Mouse (Mus musculus) cerebellum, adult 2 months (tissue): ENCODE measurements around the gene Rogdi. TPM values are rescaled to one million over a fixed set of nuclear protein-coding genes. Genes with fewer than 3 reads are reported as not detected.

Experiments used
- DNase-seq, 2 experiments: peaks; one replicate each; pipeline ENCODE4 v3.0.0; 2021
- H3K27ac ChIP-seq: fragments of 200-500 bp; 2 replicates; pipeline ENCODE4 v1.5.1; 2012; ENCODE audit warnings: low read length, control low read depth, inconsistent platforms; ENCODE audit not compliant: insufficient read depth
- H3K27me3 ChIP-seq: fragments of 200-500 bp; 2 replicates; pipeline ENCODE4 v1.6.1; 2012; ENCODE audit warnings: inconsistent platforms, mild to moderate bottlenecking, low read length, moderate library complexity; ENCODE audit not compliant: control insufficient read depth, insufficient read depth
- H3K4me1 ChIP-seq: fragments of 200-500 bp; 2 replicates; pipeline ENCODE4 v1.6.1; 2011; ENCODE audit warnings: low read length; ENCODE audit not compliant: control insufficient read depth, insufficient read depth
- H3K4me3 ChIP-seq: fragments of 200-500 bp; replicated peaks from 2 replicates; pipeline ENCODE3; 2011; ENCODE audit warnings: mild to moderate bottlenecking, low read depth, low read length, control low read depth; ENCODE audit not compliant: insufficient read depth
- CTCF ChIP-seq: fragments of 200-500 bp; IDR thresholded peaks from 2 replicates; pipeline ENCODE4 v1.5.1; 2011; ENCODE audit warnings: low read depth, mild to moderate bottlenecking, control low read depth, low read length, moderate library complexity, borderline replicate concordance; ENCODE audit not compliant: insufficient read depth
- POLR2A ChIP-seq: fragments of 200-500 bp; IDR thresholded peaks from 2 replicates; pipeline ENCODE4 v1.6.1; 2011; ENCODE audit warnings: low read length, control low read depth, borderline replicate concordance; ENCODE audit not compliant: insufficient read depth
- WGBS: fragments of 180-500 bp; shearing (Covaris S2); methylation state at CpG from one replicate; pipeline ENCODE4 v1.1.7; 2018; 5-methylcytosine and 5-hydroxymethylcytosine counted together
- polyA plus RNA-seq: library from polyadenylated mRNA; depleted of rRNA; stranded (reverse); fragments of >200 nt; gene quantifications from 2 replicates; pipeline ENCODE4 v1.2.3, GENCODE M21; 2012

Gene Rogdi
- polyA plus RNA-seq, 1 experiment: 274 TPM

DNA sequence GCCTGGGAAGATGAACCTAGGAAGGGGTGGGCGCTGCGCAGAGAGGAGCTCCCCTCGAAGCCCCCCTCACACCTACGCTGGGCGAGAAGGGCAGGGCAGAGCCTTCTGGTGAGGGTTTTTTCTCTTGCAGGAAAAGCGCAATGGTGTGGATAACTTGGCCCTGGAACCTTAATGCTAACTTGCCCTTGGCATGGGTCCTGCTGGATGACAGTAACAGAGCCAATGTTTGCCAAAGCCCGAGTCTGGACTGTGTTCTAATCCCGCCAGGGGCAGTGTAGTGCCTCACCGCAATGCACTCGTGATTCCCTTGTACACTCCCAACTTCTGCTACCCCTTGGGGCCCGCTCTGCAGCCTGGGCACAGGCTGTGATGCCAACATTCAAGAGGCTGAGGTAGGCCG lies 5.3 kb downstream of the Rogdi start:
- no peak for DNase-seq
- Histone ChIP-seq H3K4me3 (no peak overlapping the region), H3K27me3 (no peaks in the 10 kb centered on the region), H3K4me1 (peaks cover 16% of the 10 kb centered on the region), H3K27ac (no peak overlapping the region)
- TF ChIP-seq CTCF (no peak), POLR2A (no peak)
- 48% methylated on average over 12 of the region's 12 CpGs for WGBS

DNA sequence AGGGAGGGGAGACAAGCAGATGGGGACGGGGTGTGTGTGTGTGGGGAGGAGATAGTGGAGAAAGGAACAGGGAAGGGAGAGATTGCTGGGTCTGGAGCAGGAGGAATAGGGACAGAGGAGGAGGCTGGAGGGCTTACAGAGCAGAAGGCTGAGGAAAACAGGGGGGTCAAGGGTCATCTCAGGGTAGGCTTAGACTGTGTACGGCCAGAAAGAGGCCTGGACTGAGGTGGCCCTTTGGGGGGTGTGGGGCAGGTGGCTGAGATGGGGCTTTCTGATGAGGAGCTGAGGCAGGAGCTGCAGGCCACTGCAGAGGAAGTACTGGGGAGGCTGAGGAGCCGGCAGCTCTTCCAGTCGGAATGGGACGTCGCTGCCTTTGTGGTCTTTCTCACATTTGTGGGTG lies 5.9 kb downstream of the Rogdi start:
- Histone ChIP-seq H3K4me1 (peaks cover 16% of the 10 kb centered on the region), H3K27me3 (no peaks in the 10 kb centered on the region), H3K27ac (no peak overlapping the region), H3K4me3 (no peak overlapping the region)
- WGBS: 66% methylated on average over 6 of the region's 6 CpGs
- TF ChIP-seq CTCF: no peak
- no peak for DNase-seq

DNA sequence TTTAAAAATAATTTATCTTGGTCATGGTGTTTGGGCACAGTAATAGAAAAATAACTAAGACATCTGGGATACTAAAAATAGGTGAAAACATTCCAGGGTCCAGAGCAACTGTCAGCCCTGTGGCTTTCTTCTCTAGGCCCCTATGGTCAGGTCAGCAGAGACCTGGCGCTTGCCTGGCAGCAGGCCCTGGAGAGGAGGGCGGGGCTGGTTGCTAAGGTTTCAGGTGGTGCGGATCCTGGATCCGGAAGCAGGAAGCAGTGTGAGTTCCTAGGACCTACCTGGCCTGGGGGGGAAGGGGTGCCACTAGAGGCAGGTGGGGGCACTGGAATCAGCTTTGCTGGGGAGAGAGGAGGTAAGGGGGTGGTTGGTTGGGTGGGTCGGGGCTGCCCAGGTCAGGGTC lies 6.3 kb downstream of the Rogdi start, which contains the start of gene Smim22:
Gene Smim22, plus strand, starts transcription at position 222 of the 400 bp plus-strand sequence.
- Histone ChIP-seq H3K4me3 (no peak within 1 kb of the TSS), H3K27ac (no peak within 1 kb of the TSS), H3K4me1 (peaks cover 11% of the 10 kb centered on the region), H3K27me3 (no peaks in the 10 kb centered on the region)
- 52% methylated on average over 5 of the region's 5 CpGs for WGBS
- TF ChIP-seq CTCF: no peak
- TF ChIP-seq POLR2A: no peak
- no peak for DNase-seq

DNA sequence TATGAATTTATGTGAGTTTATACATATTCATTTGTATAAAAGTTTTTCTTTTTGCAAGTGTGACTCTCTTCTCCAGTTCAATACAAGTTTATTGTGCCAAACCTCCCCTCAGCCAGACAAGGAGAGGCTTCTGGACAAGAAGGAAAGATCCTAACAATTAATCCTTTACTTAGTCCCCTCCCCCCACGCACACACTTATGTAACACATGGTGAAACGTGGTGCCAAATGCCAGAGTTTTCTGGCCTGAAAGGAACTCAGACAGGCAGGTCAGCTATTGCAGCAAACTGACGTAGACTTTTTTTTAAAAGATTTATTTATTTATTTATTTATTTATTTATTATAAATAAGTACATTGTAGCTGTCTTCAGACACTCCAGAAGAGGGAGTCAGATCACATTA lies 12.7 kb downstream of the Rogdi start:
- WGBS: 34% methylated on average over 3 of the region's 3 CpGs

DNA sequence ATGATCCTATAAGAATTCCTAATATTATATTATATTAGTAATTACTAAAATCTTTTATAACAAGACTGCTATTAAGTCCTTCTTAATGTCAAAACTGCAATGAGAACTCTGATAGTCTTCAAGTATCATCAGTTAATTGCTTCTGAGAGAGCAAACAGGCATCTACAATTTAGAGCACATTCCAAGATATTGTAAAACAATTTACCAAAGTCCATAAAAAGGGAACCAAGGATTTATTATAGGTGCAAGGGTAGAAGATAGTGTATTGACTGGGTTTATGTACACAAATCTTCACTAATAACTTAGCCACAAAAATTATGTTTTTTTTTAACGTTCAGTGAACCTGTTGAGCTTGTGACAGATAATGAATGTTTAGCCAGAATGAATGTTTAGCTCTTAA lies 14.4 kb downstream of the Rogdi start:
- TF ChIP-seq CTCF (no peak), POLR2A (no peak)
- Histone ChIP-seq H3K27me3 (no peaks in the 10 kb centered on the region), H3K4me1 (no peaks in the 10 kb centered on the region), H3K27ac (no peak overlapping the region), H3K4me3 (no peak overlapping the region)
- no peak for DNase-seq
- 83% methylated on average over 1 of the region's 1 CpGs for WGBS

More for the DNA sequence above, 12.7 kb downstream of the Rogdi start:
- H3K4me3 ChIP-seq: no peak overlapping the region
- DNase-seq: no peak
- TF ChIP-seq CTCF (no peak), POLR2A (no peak)
- H3K4me1 ChIP-seq: no peaks in the 10 kb centered on the region
- H3K27ac ChIP-seq: no peak overlapping the region
- H3K27me3 ChIP-seq: no peaks in the 10 kb centered on the region

DNA sequence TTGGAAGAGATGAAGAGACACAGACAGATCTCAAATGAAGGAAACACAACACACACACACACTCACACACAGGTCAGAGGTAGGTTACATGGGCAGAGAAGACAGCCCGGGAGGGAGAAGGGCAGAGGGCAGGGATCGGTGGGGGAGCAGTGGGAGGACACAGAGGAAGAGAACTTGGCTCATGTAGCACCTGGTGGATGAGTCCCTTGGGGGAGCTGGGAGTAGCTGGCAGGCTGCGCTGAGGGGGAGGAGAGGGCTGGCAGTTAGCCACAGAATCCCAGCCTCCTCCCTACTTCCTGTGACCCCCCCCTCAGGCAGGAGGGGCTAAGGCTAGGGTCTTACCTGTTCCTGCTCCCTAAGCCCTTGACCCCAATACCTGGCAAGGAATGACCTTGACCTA lies 15.8 kb downstream of the Rogdi start, which contains the start of gene Sept12:
Gene Sept12, minus strand, starts transcription at position 300 of the 400 bp plus-strand sequence.
- no peak within 1 kb of the TSS for H3K27ac ChIP-seq
- H3K27me3 ChIP-seq: no peaks in the 10 kb centered on the region
- H3K4me1 ChIP-seq: no peaks in the 10 kb centered on the region
- TF ChIP-seq POLR2A (no peak), CTCF (no peak)
- DNase-seq: no peak
- H3K4me3 ChIP-seq: no peak within 1 kb of the TSS
- 17% methylated on average over 3 of the region's 3 CpGs for WGBS

DNA sequence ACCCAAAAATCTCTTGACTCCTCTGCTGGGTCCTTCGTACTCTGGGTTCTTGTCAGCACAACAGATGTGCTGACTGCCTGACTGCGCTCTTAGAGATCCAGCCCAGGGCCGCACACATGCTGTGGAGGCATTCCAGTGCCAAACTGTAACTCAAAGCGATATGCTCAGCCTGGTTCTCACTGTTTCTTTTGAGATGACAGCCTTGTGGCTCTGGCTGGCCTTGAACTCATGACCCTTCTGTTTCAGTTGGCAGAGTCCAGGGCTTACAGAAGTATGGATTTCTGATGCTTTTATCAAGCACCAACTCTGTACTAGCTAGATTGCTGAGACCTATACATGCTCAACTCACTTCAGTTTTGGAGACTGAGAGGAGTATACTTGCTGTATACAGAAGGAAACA lies 20.1 kb downstream of the Rogdi start:
- TF ChIP-seq CTCF (no peak), POLR2A (no peak)

DNA sequence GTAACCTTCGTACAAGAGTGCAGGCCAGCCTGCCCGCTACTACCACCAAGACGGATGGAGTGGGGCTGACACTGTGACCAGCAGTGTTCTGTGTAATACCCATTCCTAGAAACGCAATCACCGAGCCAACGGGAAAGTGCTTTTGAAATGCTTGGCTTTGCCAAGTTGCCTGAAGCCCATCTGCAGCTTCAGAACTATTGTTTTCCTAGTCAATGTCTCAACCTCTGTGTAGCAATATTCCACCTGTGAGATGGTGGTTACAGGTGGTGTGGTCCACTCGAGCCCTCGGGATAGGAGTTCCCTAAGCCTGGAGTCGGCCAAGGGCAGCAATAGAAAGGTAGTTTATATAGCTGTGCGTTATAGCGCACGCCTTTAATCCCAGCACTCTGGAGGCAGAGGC lies 28.6 kb downstream of the Rogdi start:
- no peak for DNase-seq
- no peak overlapping the region for H3K4me3 ChIP-seq
- H3K4me1 ChIP-seq: no peaks in the 10 kb centered on the region
- no peak overlapping the region for H3K27ac ChIP-seq
- 89% methylated on average over 12 of the region's 12 CpGs for WGBS
- H3K27me3 ChIP-seq: no peaks in the 10 kb centered on the region
- no peak for TF ChIP-seq POLR2A
- no peak for TF ChIP-seq CTCF

More for the DNA sequence above, 20.1 kb downstream of the Rogdi start:
- no peaks in the 10 kb centered on the region for H3K4me1 ChIP-seq
- no peak overlapping the region for H3K4me3 ChIP-seq
- 32% methylated on average over 4 of the region's 4 CpGs for WGBS
- no peaks in the 10 kb centered on the region for H3K27me3 ChIP-seq
- DNase-seq: no peak
- H3K27ac ChIP-seq: no peak overlapping the region

DNA sequence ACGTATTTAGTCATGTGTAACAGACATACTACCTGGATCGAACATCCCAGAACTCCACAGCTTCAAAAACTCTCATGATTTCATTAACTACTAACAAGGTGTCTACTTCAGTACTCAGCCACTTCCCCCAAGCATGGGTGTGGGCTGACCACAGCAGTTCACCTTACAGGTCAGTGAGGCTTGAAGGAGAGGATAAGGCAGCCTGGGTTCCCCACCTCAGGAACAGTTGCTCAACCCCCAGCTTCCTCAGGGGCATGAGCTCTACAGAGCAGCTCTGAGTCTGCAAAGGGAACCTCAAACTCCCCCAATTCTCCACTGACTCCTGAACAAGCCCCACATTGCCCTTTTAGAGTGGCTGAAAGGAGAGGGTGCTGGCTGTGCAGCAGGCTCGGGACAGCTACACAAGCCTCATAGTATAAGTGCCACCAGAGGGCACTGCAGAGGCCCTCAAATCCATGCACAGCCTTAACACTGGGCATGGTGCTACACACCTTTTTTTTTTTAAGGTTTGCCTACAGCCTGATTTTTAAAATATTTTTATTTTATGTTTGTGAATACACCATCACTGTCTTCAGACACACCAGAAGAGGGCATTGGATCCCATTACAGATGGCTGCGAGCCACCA lies 33.5 kb downstream of the Rogdi start:
- Histone ChIP-seq H3K4me3 (no peak overlapping the region), H3K27ac (no peak overlapping the region), H3K27me3 (no peaks in the 10 kb centered on the region), H3K4me1 (peaks cover 23% of the 10 kb centered on the region)
- 75% methylated on average over 4 of the region's 4 CpGs for WGBS
- peak; percentile 53 for TF ChIP-seq CTCF
- no peak for TF ChIP-seq POLR2A
- no peak for DNase-seq
